Mouse (Mus musculus) large intestine, adult 2 months (tissue): Measurements from ENCODE around the gene Apoa2. TPM values are rescaled to one million over a fixed set of nuclear protein-coding genes. Genes with fewer than 3 reads are reported as not detected.

Experiments
- DNase-seq: peaks from one replicate; pipeline ENCODE4 v3.0.0-alpha.2; 2012; ENCODE audit warnings: low read depth, low spot score
- WGBS: fragments of 180-500 bp; shearing (Covaris S2); methylation state at CpG from one replicate; pipeline ENCODE4 v1.1.7; 2018; 5-methylcytosine and 5-hydroxymethylcytosine counted together
- polyA plus RNA-seq: library from polyadenylated mRNA; depleted of rRNA; stranded (reverse); fragments of >200 nt; gene quantifications from 2 replicates; pipeline ENCODE4 v1.2.3, GENCODE M21; 2012

Apoa2 gene
- polyA plus RNA-seq, 1 experiment: 0.50 TPM

DNA sequence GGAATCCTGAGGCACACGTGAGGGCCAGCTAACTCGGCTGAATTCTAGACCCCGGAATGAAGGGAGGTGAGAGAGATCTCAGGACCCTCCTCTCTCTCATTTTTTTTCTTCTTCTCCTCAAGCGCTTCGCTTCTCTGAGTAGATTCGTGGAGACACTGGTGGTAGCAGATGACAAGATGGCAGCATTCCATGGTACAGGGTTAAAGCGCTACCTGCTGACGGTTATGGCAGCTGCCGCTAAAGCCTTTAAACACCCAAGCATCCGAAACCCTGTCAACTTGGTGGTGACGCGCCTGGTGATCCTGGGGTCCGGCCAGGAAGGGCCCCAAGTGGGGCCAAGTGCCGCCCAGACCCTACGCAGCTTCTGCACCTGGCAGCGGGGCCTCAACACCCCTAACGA lies 27.6 kb downstream of the Apoa2 start:
- whole genome bisulfite sequencing: 72% methylated on average over 17 of the region's 17 CpGs
- DNase-seq: no peak

DNA sequence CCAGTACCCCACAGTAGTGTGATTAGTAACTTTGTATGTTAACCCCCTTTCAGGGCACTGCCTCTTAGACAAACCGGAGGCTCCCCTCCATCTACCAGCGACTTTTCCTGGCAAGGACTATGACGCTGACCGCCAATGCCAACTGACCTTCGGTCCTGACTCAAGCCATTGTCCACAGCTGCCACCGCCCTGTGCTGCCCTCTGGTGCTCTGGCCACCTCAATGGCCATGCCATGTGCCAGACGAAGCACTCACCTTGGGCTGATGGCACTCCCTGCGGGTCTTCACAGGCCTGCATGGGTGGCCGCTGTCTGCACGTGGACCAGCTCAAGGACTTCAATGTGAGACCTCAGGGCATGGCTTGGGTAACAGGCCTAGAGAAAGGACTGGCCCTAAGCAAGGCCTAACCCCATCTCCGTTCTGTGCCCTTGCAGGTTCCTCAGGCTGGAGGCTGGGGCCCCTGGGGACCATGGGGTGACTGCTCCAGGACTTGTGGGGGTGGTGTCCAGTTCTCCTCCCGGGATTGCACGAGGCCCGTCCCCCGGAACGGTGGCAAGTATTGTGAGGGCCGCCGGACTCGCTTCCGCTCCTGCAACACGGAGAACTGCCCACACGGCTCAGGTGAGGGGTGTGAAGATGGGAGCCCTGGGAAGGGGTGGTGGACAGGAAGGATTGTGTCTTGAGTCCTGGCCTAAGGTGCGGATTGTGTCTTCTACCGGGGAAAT lies 31.4 kb downstream of the Apoa2 start:
- no peak for DNase-seq

DNA sequence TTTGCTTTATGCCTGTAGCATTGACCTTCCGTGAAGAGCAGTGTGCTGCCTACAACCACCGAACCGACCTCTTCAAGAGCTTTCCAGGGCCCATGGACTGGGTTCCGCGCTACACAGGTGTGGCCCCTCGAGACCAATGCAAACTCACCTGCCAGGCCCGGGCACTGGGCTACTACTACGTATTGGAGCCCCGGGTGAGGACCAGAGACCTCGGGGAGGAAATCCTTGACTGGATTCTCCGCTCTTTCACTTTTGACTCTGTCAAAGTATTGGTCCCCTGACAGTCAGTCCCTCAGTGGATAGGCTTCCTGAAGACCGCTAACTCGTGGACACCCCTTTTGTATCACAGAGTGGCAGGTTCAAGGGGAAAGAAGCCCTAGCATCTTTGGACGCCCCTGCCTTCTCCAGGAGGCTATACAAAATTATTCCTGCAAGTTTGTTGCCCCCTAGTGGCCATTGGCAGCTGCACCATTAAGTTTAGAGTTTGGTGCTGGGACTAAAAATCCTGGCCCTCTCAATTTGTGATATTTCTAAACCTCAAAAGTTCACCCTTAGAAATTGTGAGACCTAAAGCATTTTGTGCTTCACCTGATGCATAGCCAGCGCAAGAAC lies 32.2 kb downstream of the Apoa2 start:
- no peak for DNase-seq
- 50% methylated on average over 15 of the region's 15 CpGs for WGBS

More for the DNA sequence above, 31.4 kb downstream of the Apoa2 start:
- WGBS: 84% methylated on average over 24 of the region's 24 CpGs

DNA sequence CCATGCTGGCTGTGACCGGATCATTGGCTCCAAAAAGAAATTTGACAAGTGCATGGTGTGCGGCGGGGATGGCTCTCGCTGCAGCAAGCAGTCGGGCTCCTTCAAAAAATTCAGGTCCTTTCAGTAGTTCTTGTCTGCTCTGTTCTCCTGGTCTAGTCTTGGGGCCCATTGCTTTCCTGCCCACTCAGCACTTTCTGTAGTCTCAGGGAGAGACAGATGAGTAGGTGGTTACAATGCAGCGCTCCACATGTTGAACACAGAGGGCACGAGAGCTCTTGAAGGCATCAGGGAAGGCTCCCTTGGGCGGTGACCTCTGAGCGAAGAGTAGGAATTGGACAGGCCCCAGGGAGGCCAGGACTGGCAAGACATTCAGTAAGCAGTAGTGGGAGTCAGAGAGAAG lies 32.9 kb downstream of the Apoa2 start:
- WGBS: 84% methylated on average over 9 of the region's 9 CpGs
- DNase-seq: no peak

DNA sequence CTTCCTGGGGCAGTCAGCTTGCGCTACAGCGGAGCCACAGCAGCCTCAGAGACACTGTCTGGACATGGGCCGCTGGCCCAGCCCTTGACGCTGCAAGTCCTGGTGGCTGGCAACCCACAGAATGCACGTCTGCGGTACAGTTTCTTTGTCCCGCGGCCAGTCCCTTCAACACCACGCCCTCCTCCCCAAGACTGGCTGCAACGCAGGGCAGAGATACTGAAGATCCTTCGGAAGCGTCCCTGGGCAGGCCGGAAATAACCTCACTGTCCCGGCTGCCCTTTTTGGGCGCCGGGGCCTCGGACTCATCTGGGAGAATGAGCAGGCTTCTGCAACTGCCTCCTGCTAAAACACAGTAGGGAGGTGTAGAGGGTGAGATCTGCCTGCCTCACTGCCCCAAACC lies 34.1 kb downstream of the Apoa2 start:
- WGBS: 72% methylated on average over 17 of the region's 17 CpGs

DNA sequence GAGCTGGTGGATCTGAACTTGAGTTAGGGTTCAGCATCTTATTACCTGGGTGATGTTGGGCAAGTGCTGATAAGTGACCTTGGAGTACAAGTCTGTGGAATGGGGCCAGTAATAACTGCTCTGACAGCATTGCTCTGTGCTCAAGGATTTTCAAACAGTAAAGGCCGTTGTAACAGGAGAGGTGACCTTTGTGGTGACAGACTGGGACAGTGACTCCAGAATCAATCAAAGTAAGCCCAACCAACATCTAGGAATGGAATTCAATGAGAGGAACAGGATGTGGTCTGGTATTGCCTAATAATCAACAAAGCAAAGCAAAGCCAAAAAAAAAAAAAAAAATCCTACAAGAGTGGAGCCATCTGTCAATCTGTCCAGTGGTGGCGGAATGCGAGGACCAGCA lies 35.5 kb downstream of the Apoa2 start:
- no peak for DNase-seq
- 52% methylated on average over 3 of the region's 3 CpGs for WGBS

More for the DNA sequence above, 34.1 kb downstream of the Apoa2 start:
- no peak for DNase-seq

DNA sequence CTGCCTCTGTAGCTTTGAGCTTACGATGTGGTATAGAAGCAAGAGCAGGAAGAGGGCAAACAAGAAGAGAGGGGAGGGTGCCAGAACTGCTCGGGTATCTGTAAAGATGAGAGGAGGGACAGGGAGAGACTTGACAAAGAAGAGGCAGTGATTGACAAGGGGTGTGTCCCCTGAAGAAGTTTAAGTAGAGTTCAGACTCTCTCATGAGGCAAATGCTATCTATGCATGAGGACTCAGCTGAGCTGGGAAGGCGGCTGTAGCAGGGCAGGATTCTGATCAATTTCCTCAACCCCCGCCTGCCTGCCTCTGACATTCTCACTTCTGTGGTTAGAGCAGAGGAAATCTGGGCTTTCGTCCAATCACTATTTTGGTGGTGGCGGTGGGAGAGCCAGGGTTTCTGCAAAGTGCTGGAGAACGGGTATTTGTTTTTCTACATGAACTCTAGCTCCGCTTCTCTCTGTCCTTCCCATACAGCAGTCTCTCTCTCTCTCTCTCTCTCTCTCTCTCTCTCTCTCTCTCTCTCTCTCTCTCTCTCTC lies 37.8 kb downstream of the Apoa2 start:
- WGBS: 3% methylated on average over 8 of the region's 8 CpGs
- no peak for DNase-seq

DNA sequence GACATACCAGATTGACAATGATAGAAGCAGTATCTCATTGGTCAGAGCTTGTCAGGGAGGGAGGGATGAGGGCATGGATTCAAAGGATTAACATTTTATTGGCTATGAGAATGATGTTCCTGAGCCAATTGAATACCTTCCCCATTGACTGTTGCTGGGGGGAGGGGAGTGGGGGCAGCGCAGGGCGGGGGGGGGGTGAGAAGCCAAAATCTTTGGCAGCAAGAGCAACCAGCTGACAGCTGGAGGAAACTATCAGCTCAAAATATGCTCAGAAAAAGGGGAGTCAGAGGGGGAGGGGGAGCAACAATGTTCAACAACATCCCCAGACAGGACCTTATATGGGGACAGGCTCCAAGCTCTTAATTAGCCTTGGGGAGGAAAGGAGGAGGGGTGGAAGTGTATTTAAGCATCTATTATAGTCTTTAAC lies 38.3 kb downstream of the Apoa2 start:
- DNase-seq: no peak
- 0% methylated on average over 1 of the region's 2 CpGs for WGBS

DNA sequence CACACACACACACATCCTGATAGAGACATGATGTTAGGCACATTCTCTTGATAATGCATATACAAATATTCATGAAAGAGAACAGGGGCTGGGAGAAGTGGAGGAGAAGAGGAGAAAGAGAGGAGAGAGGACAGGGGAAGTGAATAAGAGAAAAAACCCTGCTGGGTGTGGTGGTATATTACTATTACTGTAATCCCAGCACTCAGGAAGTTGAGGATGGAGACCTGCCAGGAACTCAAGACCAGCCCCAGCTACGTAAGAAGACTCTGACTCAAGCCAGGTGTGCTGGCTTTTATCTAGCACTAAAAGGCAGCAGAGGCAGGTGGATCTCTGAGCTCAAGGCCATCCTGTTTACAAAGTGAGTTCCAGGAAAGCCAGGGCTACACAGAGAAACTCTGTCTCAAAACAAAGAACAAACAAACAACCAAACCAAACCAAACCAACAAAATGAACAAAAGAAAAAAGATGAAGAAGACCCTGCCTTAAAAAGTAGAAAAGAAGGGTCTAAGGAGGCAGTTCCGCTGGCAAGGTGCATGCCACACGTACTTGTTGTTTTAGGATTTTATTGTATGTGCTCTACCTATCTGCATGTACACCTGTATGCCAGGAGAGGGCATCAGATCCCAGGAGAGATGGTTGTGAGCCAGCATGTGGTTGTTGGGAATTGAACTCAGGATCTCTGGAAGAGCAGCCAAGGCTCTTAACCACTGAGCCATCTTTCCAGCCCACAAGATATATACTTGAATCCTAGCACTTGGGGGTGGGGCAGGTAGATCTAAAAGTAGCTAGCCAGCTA lies 39.0 kb downstream of the Apoa2 start:
- WGBS: 60% methylated on average over 3 of the region's 3 CpGs
- DNase-seq: no peak

DNA sequence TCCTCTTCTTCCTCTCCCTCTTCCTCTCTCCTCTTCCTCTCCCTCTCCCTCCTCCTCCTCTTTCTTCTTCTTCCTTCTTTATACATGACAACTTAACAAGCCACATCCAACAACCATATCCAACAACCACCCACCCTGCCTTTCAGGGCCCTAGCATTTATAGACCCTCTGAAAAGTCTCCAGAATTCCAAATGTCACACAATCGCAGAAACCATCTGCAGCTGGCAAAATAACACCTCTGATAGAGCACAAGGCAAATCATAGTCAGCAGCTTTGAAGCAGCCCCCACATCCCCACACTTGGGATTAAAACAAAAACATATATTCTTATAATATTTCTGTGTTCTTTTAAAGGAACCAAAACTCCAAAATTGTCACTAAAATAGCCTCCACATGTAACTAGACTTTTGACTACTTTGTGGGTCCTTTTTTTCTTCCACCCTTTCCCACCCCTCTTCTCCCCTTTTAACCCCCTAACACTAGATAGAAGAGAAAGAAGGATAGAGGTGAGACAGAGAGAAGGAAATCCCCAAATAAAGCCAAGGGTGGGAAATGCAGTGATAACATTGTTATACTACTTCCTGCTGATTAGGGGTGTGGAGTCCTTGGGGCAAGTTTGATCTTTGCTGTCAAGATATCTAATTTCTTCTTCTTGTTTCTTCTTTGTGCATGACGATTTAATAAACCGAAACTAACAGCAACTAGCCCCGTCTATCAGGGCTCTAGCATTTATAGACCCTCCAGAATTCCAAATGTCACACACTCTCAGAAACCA lies 41.3 kb downstream of the Apoa2 start:
- DNase-seq: no peak
- 44% methylated on average over 4 of the region's 4 CpGs for WGBS

DNA sequence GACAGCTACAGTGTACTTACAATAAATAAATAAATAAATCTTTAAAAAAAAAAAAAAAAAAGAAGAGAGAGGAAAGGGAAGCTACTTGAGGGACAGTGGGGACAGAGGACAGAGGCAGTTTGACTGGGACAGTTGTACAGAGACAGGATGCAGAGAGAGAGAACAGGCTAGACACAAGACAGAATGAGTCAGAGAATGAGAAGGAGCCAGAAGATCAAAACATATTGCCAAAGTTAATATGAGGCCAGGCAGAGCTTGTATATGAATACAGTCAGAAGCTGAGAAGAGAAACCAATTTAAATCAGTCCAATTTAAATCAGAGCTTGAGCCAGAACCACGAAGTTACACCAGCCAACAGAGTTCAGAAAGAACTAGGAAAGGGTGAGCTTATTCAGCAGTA lies 43.5 kb downstream of the Apoa2 start:
- DNase-seq: no peak
- WGBS: 59% methylated on average over 1 of the region's 1 CpGs

DNA sequence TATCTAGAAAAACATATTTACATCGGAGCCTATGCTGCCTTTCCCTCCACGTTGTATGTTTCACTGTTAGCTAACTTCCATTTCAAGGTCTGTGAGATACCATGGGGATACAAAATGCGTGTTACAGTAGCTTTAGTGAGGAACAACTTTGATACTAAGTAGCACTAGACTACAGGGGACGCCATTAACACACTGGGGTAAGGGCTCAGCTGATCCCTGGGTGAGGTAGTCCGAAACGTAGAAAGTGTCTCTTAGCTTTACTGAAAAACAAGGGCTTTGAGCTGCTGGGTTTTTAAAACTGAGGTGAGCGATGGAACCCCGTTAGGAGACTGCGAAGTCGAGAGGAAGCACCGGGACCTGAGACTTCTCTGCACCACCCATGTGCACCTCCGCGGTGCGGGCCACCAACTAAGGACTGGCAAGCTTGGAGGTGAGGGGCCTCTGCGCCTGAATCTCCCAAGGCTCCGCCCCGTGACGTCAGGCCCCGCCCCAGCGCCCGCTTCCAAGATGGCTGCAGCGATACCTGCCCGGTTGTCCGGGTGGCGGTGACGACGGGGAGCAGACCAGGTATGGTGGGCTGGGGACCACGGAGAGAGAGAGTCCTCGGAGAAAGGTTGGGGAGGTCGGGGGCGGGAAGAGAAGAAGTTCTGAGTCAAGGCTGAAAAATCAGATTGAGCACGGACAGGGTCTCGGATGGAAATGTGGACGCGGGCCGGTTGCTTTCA lies 45.2 kb downstream of the Apoa2 start, which contains the start of gene B4galt3:
Gene B4galt3, plus strand, starts transcription at position 481 of the 725 bp plus-strand sequence.
- peak; percentile 70 for DNase-seq
- 4% methylated on average over 36 of the region's 36 CpGs for WGBS

DNA sequence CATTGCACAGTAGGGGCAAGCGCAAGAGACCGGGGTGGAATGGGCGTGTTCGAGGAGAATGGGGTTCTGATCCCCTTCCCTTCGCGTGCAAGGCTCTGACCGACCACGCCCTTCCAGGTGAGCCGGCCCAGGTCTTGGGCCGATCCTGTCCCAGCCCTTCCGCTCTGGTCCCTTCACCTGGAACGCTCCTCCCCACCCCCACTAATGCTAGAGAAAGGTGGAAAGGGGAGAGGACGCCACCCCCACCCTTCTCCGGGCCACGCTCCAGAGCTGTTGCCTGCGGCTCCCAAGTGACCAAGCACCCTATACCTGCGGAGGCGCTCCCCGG lies 45.7 kb downstream of the Apoa2 start:
- no peak for DNase-seq
- WGBS: under 1% methylated on average over 19 of the region's 19 CpGs

DNA sequence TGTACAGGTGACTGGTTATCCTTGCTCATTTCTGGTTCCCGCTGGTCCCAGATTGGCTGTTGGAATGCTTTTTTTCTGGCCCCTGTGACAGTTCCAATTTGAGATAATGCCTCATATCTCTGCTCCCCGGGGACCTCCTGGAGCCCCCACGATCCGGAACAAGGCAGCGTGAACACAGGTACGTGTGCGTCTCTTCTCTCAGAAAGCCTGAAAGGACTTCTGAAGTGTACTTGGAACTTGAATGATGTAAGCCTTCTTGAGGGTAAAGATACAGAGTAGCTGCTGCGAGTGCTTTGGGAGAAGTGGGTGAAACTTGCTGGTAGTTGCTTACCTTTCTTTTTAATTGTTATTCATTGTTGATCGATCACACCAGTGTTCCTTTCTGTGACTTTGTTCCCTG lies 46.3 kb downstream of the Apoa2 start:
- WGBS: 24% methylated on average over 9 of the region's 9 CpGs
- no peak for DNase-seq

DNA sequence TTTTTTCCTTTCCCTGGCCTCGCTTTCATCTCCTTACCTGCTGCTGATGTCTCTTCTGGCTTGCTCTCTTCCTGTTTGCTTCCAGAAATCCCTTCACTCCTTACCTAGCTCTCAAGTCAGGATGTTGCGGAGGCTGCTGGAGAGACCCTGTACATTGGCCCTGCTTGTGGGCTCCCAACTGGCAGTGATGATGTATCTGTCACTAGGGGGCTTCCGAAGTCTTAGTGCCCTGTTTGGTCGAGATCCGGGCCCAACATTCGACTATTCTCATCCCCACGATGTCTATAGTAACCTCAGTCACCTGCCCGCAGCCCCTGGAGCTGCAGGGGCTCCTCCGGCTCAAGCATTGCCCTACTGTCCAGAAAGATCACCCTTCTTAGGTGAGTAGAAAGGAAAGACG lies 46.8 kb downstream of the Apoa2 start:
- DNase-seq: no peak
- WGBS: 61% methylated on average over 10 of the region's 10 CpGs

DNA sequence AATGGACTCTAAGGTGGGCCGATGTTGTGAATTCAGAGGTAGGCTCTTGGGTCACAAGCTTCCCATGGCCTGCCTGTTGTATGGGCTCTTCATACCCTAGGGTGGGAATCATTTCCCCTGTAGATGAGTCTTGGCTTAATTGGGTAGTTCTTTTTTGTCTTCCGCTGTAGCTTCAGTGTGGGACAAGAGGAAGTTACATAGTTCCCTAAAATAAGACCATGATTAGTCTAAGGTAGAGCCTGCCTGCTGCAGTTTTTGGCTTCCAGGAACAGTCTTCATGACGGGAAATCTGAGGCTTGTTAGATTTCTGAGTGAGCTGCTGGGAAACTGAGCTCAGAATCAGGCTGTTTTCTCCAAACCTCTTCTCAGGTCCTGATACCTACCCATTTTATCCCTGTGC lies 47.2 kb downstream of the Apoa2 start:
- DNase-seq: no peak
- 79% methylated on average over 3 of the region's 3 CpGs for WGBS

DNA sequence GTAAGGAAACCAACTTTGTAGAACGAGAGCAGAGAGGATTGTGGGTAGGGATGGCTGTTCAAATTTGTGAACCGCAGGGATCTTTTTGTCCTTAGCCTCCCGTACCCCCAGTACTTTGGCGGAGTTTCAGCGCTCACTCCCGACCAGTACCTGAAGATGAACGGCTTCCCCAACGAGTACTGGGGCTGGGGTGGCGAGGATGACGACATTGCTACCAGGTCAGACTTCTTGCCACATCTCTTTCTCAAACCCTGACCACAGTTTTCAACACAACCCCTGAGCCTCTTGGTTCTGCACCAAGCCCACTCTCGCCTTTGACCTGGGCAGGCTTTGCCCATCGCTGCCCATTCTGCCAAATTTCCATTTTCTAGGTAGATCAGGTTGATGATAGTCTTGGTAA lies 49.3 kb downstream of the Apoa2 start:
- 90% methylated on average over 12 of the region's 12 CpGs for WGBS
- no peak for DNase-seq

DNA sequence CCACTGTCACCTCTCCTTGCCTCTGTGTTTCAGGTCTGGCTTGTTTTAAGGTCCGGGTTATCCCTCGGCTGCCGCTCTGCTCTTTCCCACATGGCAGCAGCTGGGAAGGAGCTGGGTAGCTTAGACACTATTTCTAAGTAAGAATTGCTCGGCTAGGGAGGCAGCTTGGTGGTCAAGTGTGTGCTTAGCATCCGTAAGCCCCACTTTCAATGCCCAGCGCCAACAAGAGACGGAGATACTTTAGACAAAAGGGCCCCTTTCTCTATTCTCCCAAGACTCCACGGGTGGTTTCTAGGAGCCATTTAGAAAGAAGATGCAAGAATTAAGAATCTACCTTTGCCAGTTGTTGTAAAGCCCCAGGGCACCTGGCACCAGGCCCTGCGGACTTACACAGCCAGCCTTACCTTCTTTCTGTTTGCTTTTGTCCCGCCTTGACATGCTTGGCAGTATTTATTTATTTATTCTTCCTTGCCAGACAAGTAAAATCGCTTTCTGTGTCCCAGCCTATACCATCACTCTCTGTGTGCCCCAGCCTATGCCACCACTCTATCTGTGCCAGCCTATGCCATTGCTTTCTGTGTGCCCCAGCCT lies 50.4 kb downstream of the Apoa2 start:
- WGBS: 59% methylated on average over 11 of the region's 11 CpGs
- DNase-seq: no peak
